Mouse (Mus musculus) brain, embryonic 14.5 days (tissue): ENCODE measurements around the gene Tbkbp1.

ENCODE experiments used
- CTCF ChIP-seq: fragments of 200-500 bp; IDR thresholded peaks from 2 replicates; pipeline ENCODE4 v1.5.1; 2012; ENCODE audit warnings: inconsistent platforms, mild to moderate bottlenecking, moderate library complexity, borderline replicate concordance; ENCODE audit not compliant: insufficient read depth, insufficient read length; ENCODE audit errors: extremely low read depth
- POLR2A ChIP-seq: fragments of 200-500 bp; IDR thresholded peaks from 2 replicates; pipeline ENCODE4 v1.6.1; 2012; ENCODE audit warnings: mild to moderate bottlenecking, inconsistent platforms, borderline replicate concordance; ENCODE audit not compliant: poor library complexity, insufficient read depth, insufficient read length, severe bottlenecking; ENCODE audit errors: extremely low read depth

- TF ChIP-seq POLR2A: no peak
- TF ChIP-seq CTCF: no peak
These were observed 24.2 kb upstream of the Tbkbp1 start for GRCm38 (mm10) chr11:97175499-97175898.
